Comparison of ENCODE assay signal across 30 mouse cellular contexts in genomic region chr1:126626206-126626605, GRCm38 (mm10).
"Had no signal": no experiment of that assay in that cellular context is flagged by ENCODE, and none has a peak within 500 bp of the region (broad histone marks: within the 10 kb centered on the region; RNA-seq: fewer than 3 reads in every experiment).

No protein-coding gene starts in this region.

- ATAC-seq: liver, embryonic 12.5 days; liver, postnatal 0 days; lung, postnatal 0 days; midbrain, embryonic 13.5 days; midbrain, embryonic 15.5 days; midbrain, embryonic 16.5 days had no signal

- H3K27ac ChIP-seq: limb, embryonic 12.5 days; limb, embryonic 15.5 days; liver, embryonic 12.5 days; liver, embryonic 13.5 days; liver, embryonic 14.5 days; liver, embryonic 15.5 days; lung, embryonic 15.5 days; macrophage; midbrain, embryonic 10.5 days; midbrain, embryonic 12.5 days; midbrain, embryonic 13.5 days; midbrain, embryonic 15.5 days; neural tube, embryonic 12.5 days; neural tube, embryonic 13.5 days had no signal

- H3K9me3 ChIP-seq: limb, embryonic 12.5 days; limb, embryonic 15.5 days; liver, embryonic 12.5 days; liver, embryonic 13.5 days; liver, embryonic 15.5 days; lung, embryonic 15.5 days; midbrain, embryonic 10.5 days; midbrain, embryonic 12.5 days; midbrain, embryonic 13.5 days; midbrain, embryonic 15.5 days; neural tube, embryonic 12.5 days; neural tube, embryonic 13.5 days had no signal

- H3K36me3 ChIP-seq: limb, embryonic 12.5 days; limb, embryonic 15.5 days; liver, embryonic 12.5 days; liver, embryonic 13.5 days; liver, embryonic 15.5 days; lung, embryonic 15.5 days; midbrain, embryonic 12.5 days; midbrain, embryonic 13.5 days; midbrain, embryonic 15.5 days; neural tube, embryonic 12.5 days; neural tube, embryonic 13.5 days had no signal

- H3K4me1 ChIP-seq: liver, embryonic 12.5 days; liver, embryonic 13.5 days; liver, embryonic 15.5 days; megakaryocyte, embryonic 14.5 days; midbrain, embryonic 10.5 days; midbrain, embryonic 12.5 days; midbrain, embryonic 13.5 days; midbrain, embryonic 15.5 days; neural tube, embryonic 12.5 days; neural tube, embryonic 13.5 days had no signal

- DNase-seq: left cerebral cortex, postnatal 4 days; liver; liver, embryonic 13.5 days; liver, postnatal 0 days; lung, adult 18-20 months; lung, adult 2 months; lung, embryonic 14.5 days; lung, postnatal 10 days; lung, postnatal 14 days; lung, postnatal 36 days; lung, postnatal 4 days; midbrain, embryonic 14.5 days had no signal

- H3K27me3 ChIP-seq: limb, embryonic 12.5 days; limb, embryonic 15.5 days; liver, embryonic 12.5 days; liver, embryonic 13.5 days; liver, embryonic 15.5 days; lung, embryonic 15.5 days; megakaryocyte, embryonic 14.5 days; midbrain, embryonic 12.5 days; midbrain, embryonic 13.5 days; midbrain, embryonic 15.5 days; neural tube, embryonic 12.5 days; neural tube, embryonic 13.5 days had no signal

- H3K4me2 ChIP-seq: limb, embryonic 12.5 days; limb, embryonic 15.5 days; liver, embryonic 11.5 days; liver, embryonic 12.5 days; liver, embryonic 13.5 days; liver, embryonic 15.5 days; lung, embryonic 14.5 days; lung, embryonic 15.5 days; midbrain, embryonic 11.5 days; midbrain, embryonic 12.5 days; midbrain, embryonic 13.5 days; midbrain, embryonic 15.5 days; neural tube, embryonic 12.5 days; neural tube, embryonic 13.5 days had no signal

- H3K4me3 ChIP-seq: limb, embryonic 12.5 days; limb, embryonic 15.5 days; liver, embryonic 12.5 days; liver, embryonic 13.5 days; liver, embryonic 15.5 days; lung, embryonic 15.5 days; megakaryocyte, embryonic 14.5 days; midbrain, embryonic 10.5 days; midbrain, embryonic 12.5 days; midbrain, embryonic 13.5 days; midbrain, embryonic 15.5 days; neural tube, embryonic 12.5 days; neural tube, embryonic 13.5 days had no signal

- H3K9ac ChIP-seq: limb, embryonic 12.5 days; limb, embryonic 15.5 days; liver, embryonic 12.5 days; liver, embryonic 13.5 days; liver, embryonic 14.5 days; liver, embryonic 15.5 days; liver, postnatal 0 days; lung, embryonic 14.5 days; lung, embryonic 15.5 days; midbrain, embryonic 12.5 days; midbrain, embryonic 13.5 days; midbrain, embryonic 15.5 days; neural tube, embryonic 12.5 days; neural tube, embryonic 13.5 days had no signal
